Mouse (Mus musculus): Measurements from ENCODE around the gene Hdac4. TPM values are rescaled to one million over a fixed set of nuclear protein-coding genes. Genes with fewer than 3 reads are reported as not detected.

Gene Hdac4
- total RNA-seq (2021), result 100 to 1,000 TPM; 108 to 111 TPM
- long read RNA-seq, experiment 1, partial matches to known transcripts, result 25 of 80 reads
- long read RNA-seq, experiment 1, other reads (novel, unspliced or antisense), result 54 of 80 reads
- long read RNA-seq, experiment 2, partial matches to known transcripts, result 23 of 49 reads
- long read RNA-seq, experiment 2, other reads (novel, unspliced or antisense), result 25 of 49 reads

DNA sequence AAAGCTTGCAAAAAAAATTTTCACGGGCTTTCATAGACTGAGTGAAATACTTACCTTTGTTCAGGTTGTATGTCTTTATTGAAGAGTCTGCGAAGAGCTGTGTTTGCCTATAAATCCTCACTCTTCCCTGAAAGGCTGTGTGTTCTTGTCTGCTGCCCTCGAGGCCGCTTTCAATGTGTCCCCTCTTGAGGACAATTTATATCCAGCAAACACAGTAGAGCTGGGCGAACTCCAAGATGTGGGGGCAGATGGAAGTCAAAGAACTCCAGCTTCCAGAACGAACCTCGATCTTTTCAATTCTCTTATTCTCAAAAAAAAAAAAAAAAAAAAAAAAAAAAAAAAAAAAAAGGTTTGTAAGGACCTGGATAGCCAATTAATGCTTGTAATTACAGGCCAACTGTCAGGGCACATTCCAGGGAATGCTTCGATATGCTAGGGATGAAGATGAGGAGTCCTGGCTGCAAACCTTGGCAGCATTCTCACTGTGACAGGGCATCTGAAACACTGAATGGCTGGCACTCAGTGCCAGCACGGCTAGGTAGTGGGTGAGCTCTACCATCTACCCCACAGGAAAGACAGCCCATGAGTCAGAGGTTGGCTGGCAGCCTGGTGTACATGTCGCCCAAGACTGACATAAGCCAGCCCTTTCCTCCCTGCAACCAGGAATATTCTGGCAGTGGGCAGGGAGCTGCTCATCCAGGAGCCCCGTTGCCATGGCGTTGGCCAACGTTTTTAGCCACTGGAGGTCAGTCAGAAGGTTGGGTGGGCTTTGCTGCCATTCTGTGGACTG is at the start of gene Hdac4:
TSS of gene Hdac4 (minus strand) at position 340 of the 790 bp plus-strand sequence.
- peak; percentile 67 to 73 for DNase-seq (ENCODE audit: low spot score in 2 of 2)

DNA sequence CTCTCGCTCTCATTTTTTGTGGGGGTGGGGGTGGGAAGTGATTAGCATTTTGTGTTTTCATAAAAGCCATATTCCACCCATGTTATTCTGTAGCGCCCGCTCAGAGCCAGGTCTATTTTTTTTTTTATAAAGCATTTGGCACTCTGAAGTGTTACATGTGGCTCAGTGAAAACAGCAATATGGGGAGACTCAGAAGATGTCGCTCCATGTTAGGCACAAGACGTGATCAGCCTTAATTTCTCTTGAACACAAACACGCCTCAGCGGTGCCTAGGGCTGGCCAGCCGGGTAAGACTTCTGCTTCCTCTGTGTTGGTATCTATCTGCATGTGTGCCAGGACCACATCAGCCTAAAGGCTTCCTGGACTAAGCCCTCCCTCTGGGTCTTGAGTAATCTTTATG is 48.0 kb upstream of the Hdac4 start:
- DNase-seq (ENCODE audit: low spot score in 2 of 2), result no peak

DNA sequence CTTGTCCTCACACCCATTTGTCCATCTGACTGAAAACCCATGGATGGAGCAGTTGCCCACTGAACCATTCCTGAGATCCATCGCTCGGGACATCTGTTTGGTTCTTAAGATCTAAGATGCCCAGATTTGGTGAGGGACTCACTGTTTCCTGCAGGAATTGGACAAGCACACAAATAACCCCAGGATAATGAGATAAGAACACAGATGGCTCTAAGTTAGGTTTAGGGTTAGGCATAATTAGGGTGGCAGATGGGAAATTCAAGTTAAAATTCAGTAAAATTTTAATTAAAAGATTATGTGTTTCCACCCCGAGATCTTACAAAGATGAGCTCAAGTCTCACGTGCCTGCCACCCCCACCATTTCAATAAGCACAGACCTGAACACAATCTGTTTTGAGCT is 44.6 kb upstream of the Hdac4 start:
- no peak for DNase-seq (ENCODE audit: low spot score in 2 of 2)

DNA sequence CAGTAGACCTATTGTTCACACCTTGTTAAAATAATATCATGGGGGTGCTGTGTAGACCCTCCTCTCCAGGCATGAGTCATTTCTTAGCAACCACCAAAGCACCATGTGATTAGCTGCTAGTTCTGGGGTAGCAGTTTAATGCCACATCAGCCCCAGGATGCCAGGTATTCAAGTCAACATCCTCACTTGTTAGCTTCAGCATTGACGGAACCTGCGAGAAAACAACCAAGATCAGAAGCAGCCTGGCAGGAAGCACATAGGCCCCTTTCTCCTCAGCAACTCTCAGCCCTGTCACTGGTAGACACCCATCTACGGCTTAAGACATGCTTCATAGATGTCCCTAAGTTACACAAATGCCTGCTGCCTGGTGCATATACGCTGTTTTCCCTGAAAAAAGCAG is 40.1 kb upstream of the Hdac4 start:
- DNase-seq (ENCODE audit: low spot score in 2 of 2), result no peak

DNA sequence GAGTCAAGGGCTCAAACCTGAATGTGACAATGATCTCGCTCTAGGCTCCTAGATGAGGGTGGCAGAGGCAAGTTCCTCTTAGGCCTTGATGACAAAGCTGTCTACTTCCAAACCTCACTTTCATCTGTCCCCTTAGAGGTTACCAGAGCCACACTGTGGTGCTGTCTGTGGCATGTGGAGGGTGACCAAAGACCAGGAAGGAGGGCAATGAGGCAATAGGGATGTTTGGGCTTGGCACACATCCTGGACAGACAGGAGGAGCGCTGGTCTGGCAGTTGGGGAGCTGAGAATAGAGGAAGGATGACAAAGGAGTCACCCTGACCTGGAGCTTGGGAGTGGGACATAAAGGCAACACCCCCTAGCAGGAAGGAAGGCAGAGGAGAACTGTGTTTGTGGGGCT is 29.8 kb upstream of the Hdac4 start:
- no peak for DNase-seq (ENCODE audit: low spot score in 2 of 2)

DNA sequence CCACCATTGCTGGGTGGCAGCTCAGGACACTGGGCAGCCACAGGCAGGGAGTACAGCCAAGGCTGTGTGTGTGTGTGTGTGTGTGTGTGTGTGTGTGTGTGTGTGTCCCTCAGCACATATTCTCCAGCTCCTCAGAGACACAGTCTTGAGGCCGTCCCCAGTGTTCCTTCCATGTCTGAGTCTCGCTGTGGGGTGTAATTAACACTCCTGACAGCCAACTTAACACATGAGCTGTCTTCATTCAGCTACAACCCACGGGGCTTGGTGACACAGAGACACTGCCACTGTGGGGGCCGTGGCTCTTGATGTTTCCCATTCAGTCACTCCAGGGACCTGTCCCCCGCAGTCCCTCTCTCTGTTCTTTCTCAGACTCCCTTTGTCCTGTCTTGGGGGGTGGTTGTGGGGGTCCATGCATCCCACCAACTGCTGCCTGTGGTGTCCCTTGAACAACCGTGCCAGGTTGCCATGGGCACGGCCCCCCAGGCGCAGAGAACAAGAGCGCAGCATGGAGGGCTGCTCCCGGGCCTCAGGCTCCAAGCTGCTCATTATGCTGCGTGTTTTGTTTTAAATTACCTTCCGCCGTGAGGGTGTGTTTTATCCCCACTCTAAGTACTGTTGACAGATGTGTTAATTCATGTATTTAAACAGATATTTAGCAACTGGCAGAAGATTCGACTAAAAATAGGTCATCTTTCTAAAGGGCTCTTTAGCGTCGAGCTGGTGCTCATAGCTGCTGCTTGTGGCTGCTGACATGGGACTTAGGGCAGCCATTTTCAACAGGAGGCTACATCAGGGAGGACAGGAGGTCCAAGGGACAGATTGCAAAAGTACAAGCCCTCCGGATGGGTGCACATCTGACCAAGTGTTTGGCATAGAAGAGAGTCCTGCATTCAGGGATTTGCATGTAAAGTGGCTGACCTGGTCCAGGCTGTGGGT is 28.7 kb upstream of the Hdac4 start:
- peak; percentile 29 to 49 for DNase-seq (ENCODE audit: low spot score in 2 of 2)

DNA sequence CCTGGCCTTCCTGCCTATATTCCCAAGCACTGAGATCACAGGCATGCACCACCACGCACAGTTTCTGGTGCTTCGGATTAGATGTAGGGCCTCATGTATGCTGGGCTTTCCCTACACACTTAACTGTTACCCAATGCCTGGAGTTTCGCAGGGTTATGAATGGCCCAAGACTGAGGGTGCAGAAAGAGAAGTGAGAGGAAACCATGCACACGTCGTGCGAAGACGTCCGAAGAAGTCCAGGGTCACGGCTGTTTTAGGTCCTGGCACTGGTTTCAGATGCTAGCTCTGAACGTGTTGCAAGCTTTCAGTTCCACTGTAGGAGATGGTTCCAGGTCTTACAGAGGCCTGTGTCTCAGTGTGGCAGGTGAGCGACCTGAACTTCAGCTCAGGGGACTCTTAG is 21.2 kb upstream of the Hdac4 start:
- DNase-seq (ENCODE audit: low spot score in 2 of 2), result no peak

DNA sequence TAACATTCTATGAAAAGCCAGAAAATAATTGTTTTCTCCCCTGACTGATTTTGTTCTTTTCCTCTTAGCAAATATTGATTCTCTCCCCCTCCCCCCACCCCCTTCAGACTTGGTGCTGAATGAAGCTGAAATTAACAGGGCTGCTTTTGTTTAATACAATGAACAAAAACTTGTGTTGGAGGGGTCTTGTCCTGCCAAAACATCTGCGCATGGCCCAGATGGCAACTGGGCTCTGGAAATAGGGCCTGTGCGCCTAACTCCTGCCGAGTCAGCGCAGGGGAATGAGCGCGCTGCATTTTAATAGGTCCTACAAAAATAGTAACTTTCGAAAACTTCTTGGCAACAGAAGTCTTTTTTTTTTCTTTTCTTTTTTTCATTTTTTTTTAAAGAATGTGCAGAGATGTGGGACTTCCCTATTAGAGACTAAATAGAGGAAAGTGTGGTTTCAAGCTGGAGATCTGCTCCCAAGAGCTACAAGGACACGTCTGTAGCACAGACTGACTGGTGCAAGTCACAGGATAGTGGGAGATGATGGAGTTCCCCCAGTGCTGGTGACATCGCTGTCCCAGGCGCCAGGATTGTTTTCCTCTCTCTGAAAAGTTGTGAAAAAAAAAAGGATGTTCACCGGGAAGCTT is 20.6 kb upstream of the Hdac4 start:
- peak in 1 of 2 experiments; percentile 21 for DNase-seq (ENCODE audit: low spot score in 2 of 2)

DNA sequence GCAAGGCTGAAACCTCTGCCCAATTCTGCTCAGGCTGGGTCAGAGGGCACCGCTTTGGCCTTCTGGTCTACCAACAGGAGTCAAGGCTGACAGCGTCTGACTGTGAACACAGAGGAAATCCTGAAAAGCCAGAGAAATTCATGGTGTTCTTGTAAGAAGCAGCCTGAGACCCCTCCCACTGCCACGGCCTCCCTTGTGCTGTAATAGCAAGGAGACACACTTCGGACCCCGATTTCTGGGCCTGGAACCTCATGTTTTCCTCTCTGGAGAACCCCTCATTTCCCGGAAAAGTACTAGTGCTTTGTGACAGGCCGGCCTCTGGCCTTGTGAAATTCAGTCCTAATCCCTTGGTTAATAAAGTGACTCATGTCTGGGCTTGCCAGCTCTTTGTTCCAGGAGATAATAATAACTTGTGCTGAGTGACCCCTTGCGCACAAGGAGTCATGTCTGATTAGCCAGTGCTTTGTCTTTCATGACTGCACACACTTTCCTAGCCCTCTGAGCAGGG is 19.7 kb upstream of the Hdac4 start:
- no peak for DNase-seq (ENCODE audit: low spot score in 2 of 2)

DNA sequence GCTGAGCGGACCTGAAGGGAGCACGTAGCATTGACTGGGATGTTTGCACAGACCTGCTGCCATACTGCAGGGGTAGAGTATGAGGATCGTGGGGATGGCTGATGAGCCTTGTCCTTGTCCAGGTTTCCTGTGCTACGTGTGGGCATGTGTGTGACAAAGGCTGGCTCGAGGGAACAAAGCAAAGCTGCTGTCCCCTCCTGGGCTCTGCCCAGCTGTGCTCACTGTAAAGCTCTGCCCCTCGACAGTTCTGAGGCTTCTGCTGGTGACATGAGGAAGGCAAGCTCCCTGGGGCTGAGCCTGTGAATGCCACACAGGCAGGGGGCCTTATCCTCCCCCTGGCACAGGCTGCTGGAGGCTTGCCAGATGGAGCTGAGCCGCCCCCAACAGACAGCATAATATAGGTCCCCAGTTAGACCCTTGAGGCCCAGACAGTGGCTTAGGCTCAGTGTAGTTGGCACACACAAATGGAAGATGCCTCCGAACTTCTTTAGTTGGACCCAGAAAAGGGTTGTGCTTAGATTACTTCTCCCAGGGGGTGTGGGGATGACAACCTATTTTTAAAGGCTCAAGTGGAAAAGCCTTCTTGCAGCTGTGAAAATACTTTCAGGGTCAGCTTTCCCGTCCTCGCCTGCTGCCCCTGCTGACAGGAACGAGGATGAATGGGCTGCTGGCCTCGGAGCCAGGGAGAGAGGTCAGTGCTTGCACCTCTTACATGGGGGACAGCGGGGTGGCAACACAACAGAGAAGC is 16.7 kb upstream of the Hdac4 start:
- DNase-seq (ENCODE audit: low spot score in 2 of 2), result no peak

DNA sequence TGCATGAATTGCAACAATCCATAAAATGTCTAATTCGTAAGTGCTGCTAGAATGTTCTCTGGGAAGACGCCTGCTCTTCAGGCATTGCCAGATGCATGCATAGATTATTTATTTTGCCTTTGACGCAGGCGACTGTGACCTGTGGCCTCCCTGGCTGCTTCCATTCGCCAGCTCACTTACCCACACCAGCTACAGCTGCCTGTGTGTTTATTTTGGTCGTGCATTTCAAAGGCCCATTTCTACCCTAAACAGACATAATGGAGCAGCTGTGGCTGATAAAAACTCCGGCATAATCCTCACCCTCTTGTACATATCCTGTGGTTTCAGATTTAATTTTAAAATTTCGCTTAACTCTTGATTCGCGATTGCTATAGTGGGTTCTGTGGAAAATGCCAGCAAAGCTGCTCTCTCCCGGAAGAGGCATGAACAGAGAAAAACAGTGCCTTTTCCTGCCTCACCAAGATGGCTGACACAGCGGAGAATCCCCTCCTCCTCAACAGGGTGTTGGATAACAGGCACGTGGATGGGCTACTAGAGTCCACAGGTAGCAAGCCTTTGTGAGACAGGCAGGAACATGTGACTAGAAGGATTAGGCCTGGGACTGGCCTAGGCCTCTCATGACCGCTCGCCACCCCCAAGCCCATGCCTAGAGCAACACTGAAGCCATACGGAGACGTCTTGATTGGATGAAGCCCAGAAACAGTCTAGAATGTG is 7.3 kb upstream of the Hdac4 start:
- DNase-seq (ENCODE audit: low spot score in 2 of 2), result no peak

DNA sequence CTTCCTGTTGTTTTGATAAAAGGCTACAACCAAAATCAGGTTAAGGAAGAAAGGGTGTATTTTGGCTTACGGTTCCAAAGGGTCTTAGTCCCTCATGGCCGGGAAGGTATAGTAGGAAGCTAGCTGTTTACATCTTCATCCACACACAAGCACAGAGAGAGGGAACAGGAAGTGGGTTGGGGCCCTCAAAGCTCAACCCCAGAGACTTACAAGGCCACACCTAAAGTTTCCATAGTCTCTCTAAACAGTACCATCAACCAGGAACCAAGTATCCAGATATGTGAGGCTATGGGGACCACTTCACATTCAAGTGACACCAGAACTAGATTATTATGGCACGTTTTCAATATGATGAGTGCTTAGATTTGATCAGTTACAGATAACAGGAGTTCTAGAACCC is 5.0 kb downstream of the Hdac4 start:
- DNase-seq (ENCODE audit: low spot score in 2 of 2), result no peak

DNA sequence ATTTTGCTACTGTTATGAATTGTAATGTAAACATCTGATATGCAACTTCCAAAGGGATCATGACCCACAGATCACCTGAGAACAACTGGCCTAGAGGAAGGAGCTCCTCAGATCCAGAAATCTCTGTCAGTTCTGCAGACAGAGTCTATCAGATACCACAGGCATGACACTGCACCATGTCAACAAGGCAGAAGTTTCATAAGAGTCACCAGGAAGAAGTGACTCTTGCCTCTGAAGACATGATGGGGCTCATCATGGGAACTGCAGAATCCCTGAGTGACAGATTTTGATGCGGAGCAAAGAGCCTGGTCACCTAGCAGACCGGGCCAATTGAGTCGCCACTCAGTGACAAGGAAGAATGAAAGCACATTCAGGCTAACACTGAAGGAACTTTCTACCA is 8.4 kb downstream of the Hdac4 start:
- no peak for DNase-seq (ENCODE audit: low spot score in 2 of 2)

DNA sequence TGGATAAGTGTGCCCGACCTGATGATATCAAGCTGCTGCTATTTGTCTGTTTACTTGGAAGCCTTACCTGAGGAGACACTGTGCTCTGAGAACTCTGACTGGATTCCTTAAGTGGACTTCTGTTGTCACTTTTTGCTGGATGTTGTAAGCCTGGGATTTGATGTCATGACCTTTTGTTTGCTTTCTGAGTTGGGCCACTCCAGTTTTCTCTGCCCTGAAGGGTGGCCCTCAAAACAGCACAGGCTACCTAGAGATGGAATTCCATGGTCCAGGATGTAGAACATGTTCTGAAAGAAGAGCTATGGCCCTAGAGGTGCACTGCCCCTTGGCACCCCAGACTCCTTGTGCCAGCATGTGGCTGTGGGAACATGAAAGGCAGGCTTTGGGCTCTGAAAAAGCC is 10.9 kb downstream of the Hdac4 start:
- DNase-seq (ENCODE audit: low spot score in 2 of 2), result no peak

DNA sequence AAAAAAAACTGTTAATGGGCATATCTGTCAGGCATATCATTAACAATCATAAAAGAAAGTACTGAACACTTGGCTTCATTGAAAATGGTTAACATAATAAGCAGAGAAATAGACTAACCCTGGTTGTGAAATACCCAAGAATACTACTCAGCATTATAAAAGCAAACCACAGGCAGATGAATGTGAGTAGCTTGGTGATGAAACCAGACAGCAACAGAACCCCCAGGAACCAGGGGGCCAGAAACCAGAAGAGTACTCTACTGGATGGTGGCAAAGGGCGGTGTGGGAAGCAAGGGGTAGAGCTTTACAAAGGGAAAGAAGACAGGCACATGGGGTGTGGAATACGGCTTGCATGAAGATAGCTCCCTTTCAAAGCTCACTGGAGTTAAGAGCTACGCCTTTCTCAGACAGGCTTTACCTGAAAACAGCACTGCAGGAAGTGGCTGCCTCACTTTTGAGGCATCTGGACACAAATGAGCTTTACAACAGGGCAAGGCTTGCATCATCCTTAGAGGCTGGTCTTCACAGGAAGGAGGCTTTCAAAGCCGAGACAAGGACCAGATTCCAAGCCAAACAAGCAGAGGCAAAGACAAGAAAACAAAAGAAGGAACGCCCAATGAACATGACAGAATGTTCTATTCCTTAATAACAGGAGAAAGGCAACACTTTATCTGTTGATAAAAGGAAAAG is 12.3 kb downstream of the Hdac4 start:
- no peak for DNase-seq (ENCODE audit: low spot score in 2 of 2)

DNA sequence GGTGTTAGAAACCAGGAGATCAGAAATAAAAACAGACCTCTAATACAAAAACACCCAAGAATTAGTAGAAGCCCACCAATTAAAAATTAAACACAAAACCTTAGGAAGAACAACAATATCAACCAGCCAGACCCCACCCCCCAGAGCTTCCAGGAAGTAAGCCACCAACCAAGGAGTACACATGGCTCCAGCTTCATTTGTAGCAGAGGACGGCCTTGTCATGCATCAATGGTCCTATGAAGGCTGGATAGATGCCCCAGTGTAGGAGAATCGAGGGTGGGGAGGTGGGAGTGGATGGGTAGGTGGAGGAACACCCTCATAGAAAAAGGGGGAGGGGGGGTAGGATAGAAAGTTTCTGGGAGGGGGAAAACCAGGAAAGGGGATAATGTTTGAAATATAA is 13.5 kb downstream of the Hdac4 start:
- no peak for DNase-seq (ENCODE audit: low spot score in 2 of 2)

DNA sequence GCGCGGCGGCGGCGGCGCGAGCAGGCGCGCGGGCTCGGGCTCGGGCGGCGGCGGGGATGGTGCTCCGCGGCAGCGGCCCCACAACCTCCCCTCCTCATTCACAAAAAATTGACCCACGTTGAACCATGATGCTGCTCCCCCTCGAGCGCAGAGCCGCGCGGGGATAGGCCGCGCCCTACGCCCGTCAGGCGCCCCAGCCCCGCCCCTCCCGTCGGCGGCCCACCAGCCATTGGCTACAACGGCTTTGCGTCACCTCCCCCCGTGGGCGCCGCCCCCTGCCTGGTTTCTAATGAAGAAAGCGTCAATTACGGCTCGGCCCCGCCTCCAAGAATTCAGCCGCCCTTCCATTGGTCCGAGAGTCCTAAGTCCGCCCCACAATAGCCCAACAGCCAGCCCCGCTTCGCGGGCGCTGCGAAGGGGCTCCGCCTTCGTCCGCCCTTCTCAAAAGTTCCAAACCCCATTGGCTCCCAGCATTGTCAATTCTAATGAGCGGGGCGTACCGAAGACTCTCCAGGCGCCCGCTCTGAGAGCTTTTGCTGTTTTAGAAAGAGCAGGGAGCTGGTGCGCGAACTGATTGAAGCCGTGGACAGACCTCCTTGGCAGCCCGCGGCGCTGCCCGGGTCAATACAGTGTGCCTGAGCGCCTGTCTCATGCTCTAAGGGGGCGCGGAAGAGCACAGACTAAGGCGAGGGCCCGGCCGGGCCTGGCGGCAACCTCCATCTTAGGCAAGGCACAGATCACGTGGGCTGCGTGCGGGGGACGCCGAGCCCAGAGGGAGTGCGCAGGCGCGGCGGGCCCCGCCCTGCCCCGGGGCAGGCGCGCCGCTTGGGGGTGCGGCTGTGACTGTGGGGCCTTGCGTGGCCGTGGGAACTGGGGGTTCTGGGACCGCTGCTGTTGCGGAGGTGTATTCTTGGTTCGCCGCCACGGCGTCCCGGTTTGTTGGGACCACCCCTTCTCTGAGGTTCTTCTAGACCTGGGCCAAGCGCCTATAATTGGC is 15.1 kb downstream of the Hdac4 start:
- peak; percentile 99 to 100 for DNase-seq (ENCODE audit: low spot score in 2 of 2)

DNA sequence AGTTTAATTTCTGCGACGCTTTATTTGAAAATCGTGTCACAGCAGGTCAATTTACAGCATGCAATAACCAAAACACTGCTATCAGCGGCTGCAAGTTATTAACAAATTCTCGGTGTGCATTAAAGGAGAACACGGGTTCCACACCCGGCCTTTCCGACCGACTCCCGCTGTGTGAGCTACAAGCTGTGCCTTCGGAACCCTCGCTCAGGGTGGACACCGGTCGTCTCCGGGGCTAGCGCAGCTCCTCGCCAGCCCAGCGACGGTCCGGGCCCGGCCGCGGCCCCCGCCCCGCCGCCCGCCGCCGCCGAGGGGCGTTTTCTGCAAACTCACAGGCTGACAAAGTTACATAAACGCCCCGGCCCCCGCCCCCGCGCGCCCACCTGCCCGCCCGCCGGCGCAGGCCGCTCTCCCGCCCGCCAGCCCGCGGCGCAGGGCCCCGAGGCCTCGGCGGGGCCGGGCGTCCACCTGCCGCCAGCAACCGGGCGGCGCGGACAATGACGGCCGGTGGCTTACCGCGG is 16.0 kb downstream of the Hdac4 start:
- DNase-seq (ENCODE audit: low spot score in 2 of 2), result peak; percentile 32 to 55
